Mouse (Mus musculus): ENCODE measurements around the gene Bid. TPM values are rescaled to one million over a fixed set of nuclear protein-coding genes. Genes with fewer than 3 reads are reported as not detected.
"Not testable (repeated sequence)": the region's sequence is repeated elsewhere in the genome, so short reads cannot be mapped to it uniquely, and the experiment has no call there.

The Bid gene
- total RNA-seq, 2 experiments from 2014 or later, result 12.9 to 13.8 TPM

DNA sequence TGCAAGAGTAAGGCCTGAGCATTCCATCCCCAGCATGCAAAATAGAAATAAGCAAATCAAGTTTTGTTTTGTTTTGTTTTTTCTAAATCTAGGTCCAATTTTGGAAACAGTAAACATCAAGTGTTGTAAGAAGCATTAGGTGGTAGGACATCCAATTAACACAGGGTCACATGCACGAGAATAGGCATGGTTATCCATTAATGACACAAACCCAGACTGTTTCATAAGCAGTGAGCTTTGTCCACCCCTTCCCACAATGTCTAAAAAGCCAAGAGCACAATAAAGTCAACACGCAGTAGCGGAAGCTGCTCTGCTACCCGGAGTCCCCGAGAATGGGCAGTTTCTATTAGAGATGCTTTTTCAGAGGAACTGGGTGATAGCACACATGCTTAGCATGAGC is 11.5 kb downstream of the Bid start:
- DNase-seq (ENCODE audit: low spot score in 2 of 2), result no peak

GRCm38 (mm10) chr6:120903961-120904360 is 12.7 kb downstream of the Bid start:
- DNase-seq (ENCODE audit: low spot score in 2 of 2), result no peak

- DNase-seq (ENCODE audit: low spot score in 2 of 2), result no peak
These were observed 13.2 kb downstream of the Bid start for GRCm38 (mm10) chr6:120903450-120903912.

- no peak for DNase-seq (ENCODE audit: low spot score in 2 of 2)
These were observed 14.6 kb downstream of the Bid start for GRCm38 (mm10) chr6:120901776-120902645.

GRCm38 (mm10) chr6:120898188-120898833 is 18.3 kb downstream of the Bid start:
- DNase-seq (ENCODE audit: low spot score in 2 of 2), result peak in 1 of 2 experiments; percentile 56

- DNase-seq (ENCODE audit: low spot score in 2 of 2), result no peak
These were observed 22.1 kb downstream of the Bid start for GRCm38 (mm10) chr6:120894524-120894923.

GRCm38 (mm10) chr6:120894089-120894488 is 22.6 kb downstream of the Bid start:
- DNase-seq (ENCODE audit: low spot score in 2 of 2), result no peak

DNA sequence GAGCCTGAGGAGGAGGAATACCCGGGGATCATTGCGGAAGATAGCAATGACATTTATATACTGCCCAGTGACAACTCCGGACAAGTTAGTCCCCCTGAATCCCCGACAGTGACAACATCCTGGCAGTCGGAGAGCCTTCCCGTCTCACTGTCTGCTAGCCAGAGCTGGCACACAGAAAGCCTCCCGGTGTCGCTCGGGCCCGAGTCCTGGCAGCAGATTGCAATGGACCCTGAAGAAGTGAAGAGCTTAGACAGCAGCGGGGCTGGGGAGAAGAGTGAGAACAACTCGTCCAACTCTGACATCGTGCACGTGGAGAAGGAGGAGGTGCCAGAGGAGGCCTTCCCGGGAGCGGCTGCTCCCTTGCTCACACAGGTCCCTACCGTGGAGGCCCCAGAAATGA is 30.0 kb downstream of the Bid start:
- no peak for DNase-seq (ENCODE audit: low spot score in 2 of 2)

DNA sequence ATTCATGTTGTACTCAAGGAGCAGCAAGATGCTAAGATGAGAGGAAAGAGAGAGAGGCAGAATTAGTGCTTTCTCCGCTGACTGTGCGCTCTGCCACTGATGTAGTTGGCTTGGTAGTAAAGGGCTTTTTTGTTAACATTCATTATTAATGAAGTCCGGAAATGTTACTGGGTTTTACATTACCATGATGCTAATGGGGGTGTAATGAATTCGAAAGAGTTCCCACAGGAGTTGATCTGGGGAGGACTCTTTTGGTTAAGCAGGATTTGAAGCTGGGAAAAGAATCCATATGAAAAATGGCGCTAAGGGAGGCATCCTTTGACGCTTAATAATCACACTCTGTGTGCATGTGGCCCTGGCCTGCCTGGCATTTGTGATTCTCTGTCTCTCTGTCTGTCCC is 32.2 kb downstream of the Bid start:
- DNase-seq (ENCODE audit: low spot score in 2 of 2), result no peak

GRCm38 (mm10) chr6:120879046-120879445 is 37.6 kb downstream of the Bid start:
- DNase-seq (ENCODE audit: low spot score in 2 of 2), result no peak

GRCm38 (mm10) chr6:120873874-120874273 is 42.8 kb downstream of the Bid start:
- no peak for DNase-seq (ENCODE audit: low spot score in 2 of 2)

DNA sequence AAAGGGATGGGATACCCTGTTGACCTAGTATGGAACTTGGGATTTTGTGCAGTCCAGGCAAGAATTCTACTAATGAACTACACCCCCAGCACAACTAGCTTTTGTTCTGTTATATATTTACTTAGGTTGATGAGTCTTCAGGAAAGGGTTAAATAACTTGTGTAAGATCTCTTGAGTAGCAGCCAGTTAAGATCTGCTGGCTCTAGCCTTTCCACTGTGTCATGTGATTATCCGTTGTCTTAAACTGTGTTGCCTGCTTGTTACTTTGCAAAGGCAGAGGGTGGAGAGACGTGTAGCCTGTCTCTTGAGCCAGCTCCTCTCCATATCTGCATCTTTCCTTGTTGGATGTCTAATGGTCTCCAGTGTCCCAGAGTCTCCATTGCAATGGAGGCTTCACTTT is 45.4 kb downstream of the Bid start:
- DNase-seq (ENCODE audit: low spot score in 2 of 2), result no peak

DNA sequence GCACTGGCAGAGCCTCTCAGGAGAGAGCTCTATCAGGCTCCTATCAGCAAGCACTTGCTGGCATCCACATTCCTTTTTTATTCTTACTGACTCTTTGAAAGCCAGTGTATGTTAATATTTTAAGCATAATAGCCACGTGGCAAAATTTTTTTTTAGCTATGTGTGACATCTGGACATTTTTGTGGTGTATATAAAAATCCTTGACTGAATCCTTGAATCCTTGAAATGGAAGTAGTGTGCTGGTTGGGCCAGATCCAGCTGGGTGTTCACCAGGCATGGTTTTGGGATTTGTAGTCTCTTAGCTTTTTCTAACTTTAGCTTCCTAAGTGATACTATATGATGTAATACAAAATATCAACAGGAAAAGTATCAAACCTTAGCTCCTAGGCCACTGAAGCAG is 47.8 kb downstream of the Bid start:
- DNase-seq (ENCODE audit: low spot score in 2 of 2), result no peak

GRCm38 (mm10) chr6:120866051-120866814 is 50.4 kb downstream of the Bid start:
- DNase-seq (ENCODE audit: low spot score in 2 of 2), result no peak

- DNase-seq (ENCODE audit: low spot score in 2 of 2), result no peak
These were observed 56.6 kb downstream of the Bid start for GRCm38 (mm10) chr6:120860079-120860478.

DNA sequence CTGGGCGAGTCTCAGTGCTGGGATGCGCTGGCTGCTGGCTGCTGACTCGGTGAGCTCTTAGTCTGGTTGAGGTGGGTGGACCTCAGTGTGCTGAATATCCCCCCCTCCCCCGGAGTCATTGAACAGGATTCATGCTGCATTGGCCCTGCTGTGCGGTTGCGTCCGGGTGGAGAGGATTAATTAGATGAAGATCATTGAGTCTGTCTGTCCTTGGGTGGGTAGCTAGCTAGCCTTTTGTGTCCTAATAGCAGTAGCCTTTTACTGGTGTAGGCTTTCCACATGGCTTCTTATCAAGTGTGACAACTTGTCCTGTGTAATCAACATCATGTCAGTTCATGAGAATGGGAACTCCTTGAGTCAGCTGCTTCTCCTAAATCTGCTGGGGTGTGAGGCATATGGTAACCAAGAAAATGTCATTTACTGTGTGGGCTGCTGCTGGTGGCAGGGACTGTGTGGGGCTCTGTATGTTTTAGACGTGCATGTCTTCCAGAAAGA is 58.4 kb downstream of the Bid start:
- DNase-seq (ENCODE audit: low spot score in 2 of 2), result peak; percentile 69 to 79

DNA sequence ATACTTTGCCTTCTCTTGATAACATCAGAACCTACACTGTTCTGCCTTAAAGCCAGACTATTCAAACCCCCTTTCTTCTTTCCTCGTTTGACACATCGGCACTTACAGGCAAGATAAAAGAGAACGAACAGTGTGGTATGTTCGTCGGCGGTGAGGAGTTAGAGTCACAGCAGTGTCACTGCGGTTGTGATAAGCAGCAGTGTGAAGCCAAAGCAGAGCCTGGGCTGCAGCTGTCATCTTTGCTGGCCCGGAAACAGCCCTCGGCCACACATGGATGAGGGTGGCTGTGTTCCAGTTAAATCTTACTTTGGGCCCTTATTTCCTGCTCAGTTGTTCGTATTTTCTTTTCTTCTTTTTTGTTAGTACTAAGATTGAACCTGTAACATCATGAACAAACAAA is 62.2 kb downstream of the Bid start:
- no peak for DNase-seq (ENCODE audit: low spot score in 2 of 2)

DNA sequence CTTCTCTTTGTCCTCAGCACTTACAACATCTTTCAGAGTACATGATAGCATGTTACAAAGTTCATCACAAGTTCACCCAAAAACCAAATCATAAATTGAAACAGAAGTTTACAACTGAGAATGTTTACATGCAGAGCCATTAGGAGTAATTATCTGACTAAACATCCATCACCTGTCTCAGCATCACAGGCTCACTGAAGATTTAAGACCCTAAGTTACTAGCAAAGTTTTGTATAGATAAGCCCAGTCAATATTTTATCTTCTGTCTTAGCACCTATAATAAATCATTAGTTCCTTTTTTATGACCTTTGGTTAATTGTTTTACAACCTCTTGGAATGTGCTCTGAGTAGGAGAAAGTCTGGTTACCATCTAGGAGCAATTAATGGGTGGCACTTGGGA is 65.9 kb downstream of the Bid start:
- DNase-seq (ENCODE audit: low spot score in 2 of 2), result not testable (repeated sequence)
